Mouse (Mus musculus) cerebellum, adult 2 months (tissue): Measurements from ENCODE around the gene Crygb.

Source experiments
- CTCF ChIP-seq: fragments of 200-500 bp; IDR thresholded peaks from 2 replicates; pipeline ENCODE4 v1.5.1; 2011; ENCODE audit warnings: low read depth, mild to moderate bottlenecking, control low read depth, low read length, moderate library complexity, borderline replicate concordance; ENCODE audit not compliant: insufficient read depth
- POLR2A ChIP-seq: fragments of 200-500 bp; IDR thresholded peaks from 2 replicates; pipeline ENCODE4 v1.6.1; 2011; ENCODE audit warnings: low read length, control low read depth, borderline replicate concordance; ENCODE audit not compliant: insufficient read depth

GRCm38 (mm10) chr1:65109196-65109595 is 27.1 kb upstream of the Crygb start:
- TF ChIP-seq CTCF (no peak), POLR2A (no peak)
